Mouse (Mus musculus): Measurements from ENCODE around the gene Cpb1. TPM values are rescaled to one million over a fixed set of nuclear protein-coding genes. Genes with fewer than 3 reads are reported as not detected.

Gene Cpb1
- polyA plus RNA-seq, 1 experiment from 2014 or later, result 3.5 TPM

DNA sequence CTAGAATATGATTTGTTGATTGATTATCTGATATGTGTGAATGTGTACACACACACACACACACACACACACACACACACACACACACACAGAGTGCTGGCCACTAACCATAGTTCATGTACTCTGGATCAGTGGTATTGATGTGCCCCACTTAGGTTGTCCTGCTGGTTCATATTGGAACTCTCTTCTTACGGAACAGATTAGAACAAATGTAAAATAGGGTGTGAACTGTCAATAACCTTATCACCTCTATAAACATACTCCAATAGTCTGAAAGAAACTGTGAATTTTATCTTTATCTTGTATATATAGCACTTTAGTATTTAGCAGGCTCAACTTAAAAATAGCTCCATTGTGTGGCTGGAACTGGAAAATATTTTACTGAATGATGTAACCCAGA, 38.6 kb downstream of the Cpb1 start:
- 48% methylated on average over 1 of the region's 1 CpGs for WGBS

GRCm38 (mm10) chr3:20229027-20229426, 46.5 kb downstream of the Cpb1 start:
- DNase-seq (no peak), ATAC-seq (ENCODE audit: insufficient read depth) (no peak)
- no peak overlapping the region for H3K4me3 ChIP-seq (ENCODE audit: low read depth, low read length)
- H3K4me2 ChIP-seq, result no peak overlapping the region
- no peaks in the 10 kb centered on the region for H3K9me3 ChIP-seq (ENCODE audit: low read depth, low read length)
- no peaks in the 10 kb centered on the region for H3K36me3 ChIP-seq (ENCODE audit: insufficient read depth)
- TF ChIP-seq CTCF (IDR thresholded peaks at IDR 0.05; ENCODE audit: low read depth), result no peak
- H3K27ac ChIP-seq (ENCODE audit: low read depth), result no peak overlapping the region
- H3K27me3 ChIP-seq (ENCODE audit: insufficient read depth, low read length), result no peaks in the 10 kb centered on the region
- H3K4me1 ChIP-seq (ENCODE audit: insufficient read depth), result no peaks in the 10 kb centered on the region
- H3K9ac ChIP-seq, result no peak overlapping the region
- WGBS, result 76% methylated on average over 1 of the region's 1 CpGs

More for the DNA sequence above, 38.6 kb downstream of the Cpb1 start:
- TF ChIP-seq CTCF (IDR thresholded peaks at IDR 0.05; ENCODE audit: low read depth), result no peak
- no peak for ATAC-seq (ENCODE audit: insufficient read depth)
- no peaks in the 10 kb centered on the region for H3K36me3 ChIP-seq (ENCODE audit: insufficient read depth)
- H3K4me2 ChIP-seq, result no peak overlapping the region
- no peaks in the 10 kb centered on the region for H3K9me3 ChIP-seq (ENCODE audit: low read depth, low read length)
- H3K27me3 ChIP-seq (ENCODE audit: insufficient read depth, low read length), result no peaks in the 10 kb centered on the region
- H3K9ac ChIP-seq, result no peak overlapping the region
- no peak overlapping the region for H3K4me3 ChIP-seq (ENCODE audit: low read depth, low read length)
- H3K27ac ChIP-seq (ENCODE audit: low read depth), result no peak overlapping the region
- no peaks in the 10 kb centered on the region for H3K4me1 ChIP-seq (ENCODE audit: insufficient read depth)
- no peak for DNase-seq

GRCm38 (mm10) chr3:20225429-20225828, 50.1 kb downstream of the Cpb1 start:
- Histone ChIP-seq H3K4me2 (no peak overlapping the region), H3K36me3 (ENCODE audit: insufficient read depth) (no peaks in the 10 kb centered on the region), H3K27ac (ENCODE audit: low read depth) (no peak overlapping the region), H3K9ac (no peak overlapping the region), H3K27me3 (ENCODE audit: insufficient read depth, low read length) (no peaks in the 10 kb centered on the region), H3K4me1 (ENCODE audit: insufficient read depth) (no peaks in the 10 kb centered on the region), H3K9me3 (ENCODE audit: low read depth, low read length) (no peaks in the 10 kb centered on the region), H3K4me3 (ENCODE audit: low read depth, low read length) (no peak overlapping the region)
- ATAC-seq (ENCODE audit: insufficient read depth) (no peak), DNase-seq (no peak)
- TF ChIP-seq CTCF (IDR thresholded peaks at IDR 0.05; ENCODE audit: low read depth), result no peak
- 61% methylated on average over 2 of the region's 2 CpGs for WGBS

GRCm38 (mm10) chr3:20222926-20223698, 52.4 kb downstream of the Cpb1 start:
- Histone ChIP-seq H3K4me1 (ENCODE audit: insufficient read depth) (no peaks in the 10 kb centered on the region), H3K4me2 (no peak overlapping the region), H3K36me3 (ENCODE audit: insufficient read depth) (no peaks in the 10 kb centered on the region), H3K9ac (no peak overlapping the region), H3K27ac (ENCODE audit: low read depth) (no peak overlapping the region), H3K4me3 (ENCODE audit: low read depth, low read length) (no peak overlapping the region), H3K27me3 (ENCODE audit: insufficient read depth, low read length) (no peaks in the 10 kb centered on the region), H3K9me3 (ENCODE audit: low read depth, low read length) (no peaks in the 10 kb centered on the region)
- DNase-seq, result no peak
- ATAC-seq (ENCODE audit: insufficient read depth), result no peak
- no peak for TF ChIP-seq CTCF (IDR thresholded peaks at IDR 0.05; ENCODE audit: low read depth)
- WGBS, result 73% methylated on average over 9 of the region's 9 CpGs

GRCm38 (mm10) chr3:20222136-20222535, 53.4 kb downstream of the Cpb1 start:
- Histone ChIP-seq H3K4me1 (ENCODE audit: insufficient read depth) (no peaks in the 10 kb centered on the region), H3K27me3 (ENCODE audit: insufficient read depth, low read length) (no peaks in the 10 kb centered on the region), H3K27ac (ENCODE audit: low read depth) (no peak overlapping the region), H3K4me2 (no peak overlapping the region), H3K4me3 (ENCODE audit: low read depth, low read length) (no peak overlapping the region), H3K9me3 (ENCODE audit: low read depth, low read length) (no peaks in the 10 kb centered on the region), H3K36me3 (ENCODE audit: insufficient read depth) (no peaks in the 10 kb centered on the region), H3K9ac (no peak overlapping the region)
- ATAC-seq (ENCODE audit: insufficient read depth) (no peak), DNase-seq (no peak)
- TF ChIP-seq CTCF (IDR thresholded peaks at IDR 0.05; ENCODE audit: low read depth), result no peak
- WGBS, result 76% methylated on average over 3 of the region's 3 CpGs

- Histone ChIP-seq H3K9me3 (ENCODE audit: low read depth, low read length) (no peaks in the 10 kb centered on the region), H3K4me2 (no peak overlapping the region), H3K27me3 (ENCODE audit: insufficient read depth, low read length) (no peaks in the 10 kb centered on the region), H3K36me3 (ENCODE audit: insufficient read depth) (no peaks in the 10 kb centered on the region), H3K9ac (no peak overlapping the region), H3K4me3 (ENCODE audit: low read depth, low read length) (no peak overlapping the region), H3K27ac (ENCODE audit: low read depth) (no peak overlapping the region), H3K4me1 (ENCODE audit: insufficient read depth) (no peaks in the 10 kb centered on the region)
- peak; percentile 90 for TF ChIP-seq CTCF (IDR thresholded peaks at IDR 0.05; ENCODE audit: low read depth)
- 26% methylated on average over 6 of the region's 6 CpGs for WGBS
- ATAC-seq (ENCODE audit: insufficient read depth) (peak; percentile 63; the same call in 1 of the 2 replicates), DNase-seq (peak; percentile 90)
Measured at GRCm38 (mm10) chr3:20198869-20199268, 76.7 kb downstream of the Cpb1 start.

Small RNA genes lying within 50 kb of the gene (microRNA-seq; reads per million reads assigned to microRNA genes)
- 0.71 reads per million for gene Mir7007 (ENCODE audit: borderline number of aligned reads)

Other genes starting within 250 kb of the Cpb1 start
- gene Hps3, start 240.4 kb downstream of the Cpb1 start, polyA plus RNA-seq (2014; fragmentation: Nextera tagmentation; extraction: Ambion mirVana), result 12.4 and 12.8 TPM in 2 replicates
- 22.7 and 25.6 TPM in 2 replicates for gene Hltf, start 217.9 kb downstream of the Cpb1 start, polyA plus RNA-seq (2014; fragmentation: Nextera tagmentation; extraction: Ambion mirVana)
- 360 TPM in 2 replicates for gene Gyg, start 120.4 kb downstream of the Cpb1 start, polyA plus RNA-seq (2014; fragmentation: Nextera tagmentation; extraction: Ambion mirVana)
- 3.3 and 4.4 TPM in 2 replicates for gene Cpa3, start 33.6 kb downstream of the Cpb1 start, polyA plus RNA-seq (2014; fragmentation: Nextera tagmentation; extraction: Ambion mirVana)
- 3.9 and 4.1 TPM in 2 replicates for gene Agtr1b, start 91.4 kb upstream of the Cpb1 start, polyA plus RNA-seq (2014; fragmentation: Nextera tagmentation; extraction: Ambion mirVana)